Mouse (Mus musculus) limb, embryonic 14.5 days (tissue): ENCODE data around the gene Reck. TPM values are rescaled to one million over a fixed set of nuclear protein-coding genes. Genes with fewer than 3 reads are reported as not detected.

Experiments
- ATAC-seq: fragments of 200-750 bp; cut with Nextera tagmentation; 2 replicates; pipeline ENCODE4 v1.8.0; 2017; ENCODE audit warnings: low read depth, moderate number of reproducible peaks, moderate TSS enrichment; ENCODE audit not compliant: low FRiP score
- DNase-seq: peaks from one replicate; pipeline ENCODE4 v3.0.0-alpha.2; 2015; ENCODE audit warnings: low spot score
- H3K27ac ChIP-seq: fragments of 300-500 bp; sonication (generic); replicated peaks from 2 replicates; pipeline ENCODE4 v1.5.1; 2014; ENCODE audit warnings: low read depth, mild to moderate bottlenecking, low read length, moderate library complexity, mixed read lengths
- H3K27me3 ChIP-seq: fragments of 300-500 bp; sonication (generic); 2 replicates; pipeline ENCODE4 v1.6.1; 2014; ENCODE audit warnings: low read length, mixed read lengths; ENCODE audit not compliant: control insufficient read depth, insufficient read depth
- H3K36me3 ChIP-seq: fragments of 300-500 bp; sonication (generic); 2 replicates; pipeline ENCODE4 v1.6.1; 2014; ENCODE audit warnings: mild to moderate bottlenecking, low read length, moderate library complexity, mixed read lengths; ENCODE audit not compliant: control insufficient read depth, insufficient read depth
- H3K4me1 ChIP-seq: fragments of 300-500 bp; sonication (generic); 2 replicates; pipeline ENCODE4 v1.6.1; 2014; ENCODE audit warnings: antibody characterized with exemption, low read length, mixed read lengths; ENCODE audit not compliant: control insufficient read depth, insufficient read depth
- H3K4me2 ChIP-seq: fragments of 300-500 bp; sonication (generic); replicated peaks from 2 replicates; pipeline ENCODE4 v1.6.1; 2014; ENCODE audit warnings: low read depth, mild to moderate bottlenecking, low read length, moderate library complexity; ENCODE audit not compliant: severe bottlenecking
- H3K4me3 ChIP-seq: fragments of 300-500 bp; sonication (generic); replicated peaks from 2 replicates; pipeline ENCODE4 v1.5.1; 2014; ENCODE audit warnings: low read length
- H3K9ac ChIP-seq: fragments of 300-500 bp; sonication (generic); 2 replicates; pipeline ENCODE4 v1.6.1; 2014; ENCODE audit warnings: mild to moderate bottlenecking, low read depth, low read length, moderate library complexity; ENCODE audit not compliant: severe bottlenecking
- H3K9me3 ChIP-seq: fragments of 300-500 bp; sonication (generic); 2 replicates; pipeline ENCODE4 v1.6.1; 2016; ENCODE audit warnings: low read length; ENCODE audit not compliant: control insufficient read depth
- POLR2A ChIP-seq: fragments of 200-500 bp; IDR thresholded peaks from 2 replicates; pipeline ENCODE4 v1.8.0; 2012; ENCODE audit warnings: inconsistent platforms, mild to moderate bottlenecking, moderate library complexity, borderline replicate concordance; ENCODE audit not compliant: insufficient read depth, insufficient read length; ENCODE audit errors: extremely low read depth
- WGBS: fragments of 180-500 bp; shearing (Covaris S2); extraction: QIAGEN DNeasy Blood & Tissue Kit; methylation state at CpG from one replicate; pipeline ENCODE4 v1.1.7; 2014; 5-methylcytosine and 5-hydroxymethylcytosine counted together
- polyA plus RNA-seq, 2 experiments: library from polyadenylated mRNA; depleted of rRNA in 1 of 2; stranded (reverse) in 1 of 2; unstranded in 1 of 2; fragments of >200 nt; fragmentation: Nextera tagmentation in 1 of 2; extraction: Ambion mirVana in 1 of 2; gene quantifications; 2 replicates each; pipeline versions ENCODE4 v1.2.1 to v1.2.3; 2012 to 2014

The Reck gene
- polyA plus RNA-seq, 2 experiments = 50.0 to 66.2 TPM

GRCm38 (mm10) chr4:43988976-43989375 is 113.6 kb downstream of the Reck start:
- no peak for DNase-seq
- H3K9me3 ChIP-seq = no peaks in the 10 kb centered on the region

GRCm38 (mm10) chr4:43993072-43993471 is 117.7 kb downstream of the Reck start:
- no peak overlapping the region for H3K4me2 ChIP-seq
- no peak overlapping the region for H3K9ac ChIP-seq
- H3K4me1 ChIP-seq = no peaks in the 10 kb centered on the region
- no peaks in the 10 kb centered on the region for H3K27me3 ChIP-seq
- H3K9me3 ChIP-seq = no peaks in the 10 kb centered on the region
- no peak for ATAC-seq
- no peaks in the 10 kb centered on the region for H3K36me3 ChIP-seq
- 91% methylated on average over 11 of the region's 11 CpGs for WGBS
- no peak for DNase-seq
- no peak overlapping the region for H3K27ac ChIP-seq
- TF ChIP-seq POLR2A = no peak
- H3K4me3 ChIP-seq = no peak overlapping the region

More at GRCm38 (mm10) chr4:43988976-43989375, 113.6 kb downstream of the Reck start:
- H3K27me3 ChIP-seq = no peaks in the 10 kb centered on the region
- no peak for TF ChIP-seq POLR2A
- H3K4me2 ChIP-seq = no peak overlapping the region
- H3K4me3 ChIP-seq = no peak overlapping the region
- H3K27ac ChIP-seq = no peak overlapping the region
- no peaks in the 10 kb centered on the region for H3K4me1 ChIP-seq
- WGBS = 90% methylated on average over 3 of the region's 3 CpGs
- H3K9ac ChIP-seq = no peak overlapping the region
- no peak for ATAC-seq
- no peaks in the 10 kb centered on the region for H3K36me3 ChIP-seq

GRCm38 (mm10) chr4:43994342-43994741 is 119.0 kb downstream of the Reck start:
- H3K4me2 ChIP-seq = no peak overlapping the region
- H3K27ac ChIP-seq = no peak overlapping the region
- 64% methylated on average over 2 of the region's 2 CpGs for WGBS
- DNase-seq = no peak
- no peaks in the 10 kb centered on the region for H3K36me3 ChIP-seq
- H3K9ac ChIP-seq = no peak overlapping the region
- no peaks in the 10 kb centered on the region for H3K4me1 ChIP-seq
- no peaks in the 10 kb centered on the region for H3K27me3 ChIP-seq
- no peak for TF ChIP-seq POLR2A
- ATAC-seq = no peak
- no peak overlapping the region for H3K4me3 ChIP-seq
- no peaks in the 10 kb centered on the region for H3K9me3 ChIP-seq

Other genes with a start within 250 kb of the Reck start
- 121 and 124 TPM in 2 replicates for gene Npr2, start 243.6 kb upstream of the Reck start, polyA plus RNA-seq (2012; rRNA removed)
- 33.3 and 34.3 TPM in 2 replicates for gene Npr2, start 243.6 kb upstream of the Reck start, polyA plus RNA-seq (2014; fragmentation: Nextera tagmentation; extraction: Ambion mirVana)
- 1.8 and 2.5 TPM in 2 replicates for gene Spag8, start 221.9 kb upstream of the Reck start, polyA plus RNA-seq (2012; rRNA removed)
- 0.58 and 0.61 TPM in 2 replicates for gene Spag8, start 221.9 kb upstream of the Reck start, polyA plus RNA-seq (2014; fragmentation: Nextera tagmentation; extraction: Ambion mirVana)
- gene Hint2, start 219.1 kb upstream of the Reck start, polyA plus RNA-seq (2012; rRNA removed) = 58.3 and 63.2 TPM in 2 replicates
- gene Hint2, start 219.1 kb upstream of the Reck start, polyA plus RNA-seq (2014; fragmentation: Nextera tagmentation; extraction: Ambion mirVana) = 73.8 and 87.6 TPM in 2 replicates
- 16.0 and 26.7 TPM in 2 replicates for gene Tmem8b, start 206.6 kb upstream of the Reck start, polyA plus RNA-seq (2012; rRNA removed)
- 3.8 and 5.2 TPM in 2 replicates for gene Tmem8b, start 206.6 kb upstream of the Reck start, polyA plus RNA-seq (2014; fragmentation: Nextera tagmentation; extraction: Ambion mirVana)
- 0.40 and 0.63 TPM in 2 replicates for gene Fam221b, start 206.4 kb upstream of the Reck start, polyA plus RNA-seq (2012; rRNA removed)
- 4.0 and 4.3 TPM in 2 replicates for gene Fam221b, start 206.4 kb upstream of the Reck start, polyA plus RNA-seq (2014; fragmentation: Nextera tagmentation; extraction: Ambion mirVana)
- not detected in 2 replicates for gene Olfr70, start 174.7 kb upstream of the Reck start, polyA plus RNA-seq (2012; rRNA removed)
- gene Olfr70, start 174.7 kb upstream of the Reck start, polyA plus RNA-seq (2014; fragmentation: Nextera tagmentation; extraction: Ambion mirVana) = not detected in 2 replicates
- not detected in 2 replicates for gene Olfr71, start 165.3 kb upstream of the Reck start, polyA plus RNA-seq (2012; rRNA removed)
- not detected in 2 replicates for gene Olfr71, start 165.3 kb upstream of the Reck start, polyA plus RNA-seq (2014; fragmentation: Nextera tagmentation; extraction: Ambion mirVana)
- 3.2 and 3.9 TPM in 2 replicates for gene Hrct1, start 148.3 kb upstream of the Reck start, polyA plus RNA-seq (2012; rRNA removed)
- gene Hrct1, start 148.3 kb upstream of the Reck start, polyA plus RNA-seq (2014; fragmentation: Nextera tagmentation; extraction: Ambion mirVana) = 2.1 and 2.2 TPM in 2 replicates
- 1.0 and 1.3 TPM in 2 replicates for gene Spaar, start 145.5 kb upstream of the Reck start, polyA plus RNA-seq (2012; rRNA removed)
- 0.08 and 0.10 TPM in 2 replicates for gene Spaar, start 145.5 kb upstream of the Reck start, polyA plus RNA-seq (2014; fragmentation: Nextera tagmentation; extraction: Ambion mirVana)
- not detected in 2 replicates for gene Olfr159, start 104.5 kb upstream of the Reck start, polyA plus RNA-seq (2012; rRNA removed)
- not detected in 2 replicates for gene Olfr159, start 104.5 kb upstream of the Reck start, polyA plus RNA-seq (2014; fragmentation: Nextera tagmentation; extraction: Ambion mirVana)
- gene Olfr156, start 51.6 kb upstream of the Reck start, polyA plus RNA-seq (2012; rRNA removed) = 0.20 and 0.34 TPM in 2 replicates
- not detected in 2 replicates for gene Olfr156, start 51.6 kb upstream of the Reck start, polyA plus RNA-seq (2014; fragmentation: Nextera tagmentation; extraction: Ambion mirVana)
- gene Olfr157, start 35.3 kb upstream of the Reck start, polyA plus RNA-seq (2012; rRNA removed) = 0.03 and 0.04 TPM in 2 replicates
- gene Olfr157, start 35.3 kb upstream of the Reck start, polyA plus RNA-seq (2014; fragmentation: Nextera tagmentation; extraction: Ambion mirVana) = not detected in 2 replicates
- not detected in 2 replicates for gene Olfr155, start 24.0 kb upstream of the Reck start, polyA plus RNA-seq (2012; rRNA removed)
- not detected in 2 replicates for gene Olfr155, start 24.0 kb upstream of the Reck start, polyA plus RNA-seq (2014; fragmentation: Nextera tagmentation; extraction: Ambion mirVana)
- 67.0 and 71.9 TPM in 2 replicates for gene Glipr2, start 81.9 kb downstream of the Reck start, polyA plus RNA-seq (2012; rRNA removed)
- gene Glipr2, start 81.9 kb downstream of the Reck start, polyA plus RNA-seq (2014; fragmentation: Nextera tagmentation; extraction: Ambion mirVana) = 108 and 121 TPM in 2 replicates
- gene Ccin, start 108.0 kb downstream of the Reck start, polyA plus RNA-seq (2012; rRNA removed) = 0.36 and 0.44 TPM in 2 replicates
- gene Ccin, start 108.0 kb downstream of the Reck start, polyA plus RNA-seq (2014; fragmentation: Nextera tagmentation; extraction: Ambion mirVana) = 0.10 TPM in 1 of 2 replicates, not detected in the other
- 278 and 361 TPM in 2 replicates for gene Clta, start 128.9 kb downstream of the Reck start, polyA plus RNA-seq (2012; rRNA removed)
- gene Clta, start 128.9 kb downstream of the Reck start, polyA plus RNA-seq (2014; fragmentation: Nextera tagmentation; extraction: Ambion mirVana) = 252 and 264 TPM in 2 replicates
- 13.8 and 18.1 TPM in 2 replicates for gene Gne, start 208.6 kb downstream of the Reck start, polyA plus RNA-seq (2012; rRNA removed)
- 27.3 and 27.8 TPM in 2 replicates for gene Gne, start 208.6 kb downstream of the Reck start, polyA plus RNA-seq (2014; fragmentation: Nextera tagmentation; extraction: Ambion mirVana)